Mouse (Mus musculus) kidney, embryonic 14.5 days (tissue): Measurements from ENCODE around the gene Gstt1. TPM values are rescaled to one million over a fixed set of nuclear protein-coding genes. Genes with fewer than 3 reads are reported as not detected.

Source experiments
- ATAC-seq: fragments of 200-750 bp; cut with Nextera tagmentation; 2 replicates; pipeline ENCODE4 v1.8.0; 2017; ENCODE audit warnings: moderate number of reproducible peaks, mild to moderate bottlenecking, moderate TSS enrichment, moderate library complexity; ENCODE audit not compliant: low FRiP score, low TSS enrichment
- H3K27ac ChIP-seq: fragments of 300-500 bp; sonication (generic); 2 replicates; pipeline ENCODE4 v1.5.1; 2014; ENCODE audit warnings: low read depth, mild to moderate bottlenecking, low read length, moderate library complexity, mixed read lengths
- H3K27me3 ChIP-seq: fragments of 300-500 bp; sonication (generic); 2 replicates; pipeline ENCODE4 v1.6.1; 2014; ENCODE audit warnings: mild to moderate bottlenecking, low read length; ENCODE audit not compliant: control insufficient read depth, insufficient read depth
- H3K36me3 ChIP-seq: fragments of 300-500 bp; sonication (generic); 2 replicates; pipeline ENCODE4 v1.6.1; 2014; ENCODE audit warnings: low read length, mixed read lengths; ENCODE audit not compliant: control insufficient read depth, insufficient read depth
- H3K4me1 ChIP-seq: fragments of 300-500 bp; sonication (generic); 2 replicates; pipeline ENCODE4 v1.6.1; 2014; ENCODE audit warnings: low read length, mixed read lengths; ENCODE audit not compliant: control insufficient read depth, insufficient read depth
- H3K4me2 ChIP-seq: fragments of 300-500 bp; sonication (generic); replicated peaks from 2 replicates; pipeline ENCODE4 v1.6.1; 2014; ENCODE audit warnings: low read depth, mild to moderate bottlenecking, low read length
- H3K4me3 ChIP-seq: fragments of 300-500 bp; sonication (generic); 2 replicates; pipeline ENCODE4 v1.5.1; 2014; ENCODE audit warnings: mild to moderate bottlenecking, low read length
- H3K9ac ChIP-seq: fragments of 300-500 bp; sonication (generic); 2 replicates; pipeline ENCODE4 v1.6.1; 2014; ENCODE audit warnings: low read depth, mild to moderate bottlenecking, low read length, moderate library complexity
- H3K9me3 ChIP-seq: fragments of 300-500 bp; sonication (generic); 2 replicates; pipeline ENCODE4 v1.6.1; 2016; ENCODE audit warnings: low read length; ENCODE audit not compliant: control insufficient read depth
- WGBS: fragments of 180-500 bp; shearing (Covaris S2); extraction: QIAGEN DNeasy Blood & Tissue Kit; methylation state at CpG from one replicate; pipeline ENCODE4 v1.1.7; 2014; 5-methylcytosine and 5-hydroxymethylcytosine counted together
- polyA plus RNA-seq: library from polyadenylated mRNA; unstranded; fragments of >200 nt; fragmentation: Nextera tagmentation; extraction: Ambion mirVana; gene quantifications from 2 replicates; pipeline ENCODE4 v1.2.1, GENCODE M21; 2014

Gene Gstt1
- polyA plus RNA-seq, 1 experiment from 2014 or later = 10.6 TPM

- Histone ChIP-seq H3K4me3 (no peak overlapping the region), H3K4me1 (no peaks in the 10 kb centered on the region), H3K9ac (no peak overlapping the region), H3K4me2 (no peak overlapping the region), H3K27ac (no peak overlapping the region), H3K9me3 (peaks cover 4% of the 10 kb centered on the region; the same call in 1 of the 2 replicates), H3K36me3 (no peaks in the 10 kb centered on the region), H3K27me3 (no peaks in the 10 kb centered on the region)
- 89% methylated on average over 4 of the region's 4 CpGs for WGBS
- no peak for ATAC-seq
Measured at GRCm38 (mm10) chr10:75824530-75824929, 26.1 kb upstream of the Gstt1 start.

DNA sequence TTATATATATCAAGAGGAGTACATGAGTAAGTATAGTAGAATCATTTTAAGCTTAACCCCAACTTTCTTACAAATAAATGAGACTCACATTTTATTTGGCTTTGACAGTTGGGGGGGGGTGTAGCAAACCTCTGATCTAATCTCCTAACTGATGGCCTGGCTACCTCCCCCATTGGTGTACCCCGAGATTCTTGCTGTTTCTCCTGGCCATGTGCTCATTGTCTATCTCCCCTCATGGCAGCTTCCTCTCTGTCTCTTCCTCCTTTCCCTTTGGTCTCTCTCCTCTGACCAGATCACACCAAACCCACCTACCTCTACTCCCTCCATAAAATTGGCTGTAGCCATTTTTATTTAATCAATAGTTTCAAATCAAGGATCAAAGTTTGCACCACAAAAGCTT lies 25.4 kb upstream of the Gstt1 start:
- Histone ChIP-seq H3K4me3 (no peak overlapping the region), H3K27me3 (no peaks in the 10 kb centered on the region), H3K9ac (no peak overlapping the region), H3K36me3 (no peaks in the 10 kb centered on the region), H3K4me1 (no peaks in the 10 kb centered on the region), H3K9me3 (peaks cover 4% of the 10 kb centered on the region; the same call in 1 of the 2 replicates), H3K27ac (no peak overlapping the region), H3K4me2 (no peak overlapping the region)
- 79% methylated on average over 1 of the region's 1 CpGs for WGBS
- ATAC-seq = no peak

GRCm38 (mm10) chr10:75822443-75822842 lies 24.1 kb upstream of the Gstt1 start, which contains the start of gene Gstt4:
Gene Gstt4 (minus strand): TSS chr10:75822543.
- Histone ChIP-seq H3K36me3 (no peaks in the 10 kb centered on the region), H3K9me3 (peaks cover 4% of the 10 kb centered on the region; the same call in 1 of the 2 replicates), H3K4me3 (no peak within 1 kb of the TSS), H3K9ac (no peak within 1 kb of the TSS), H3K27ac (no peak within 1 kb of the TSS), H3K27me3 (no peaks in the 10 kb centered on the region), H3K4me1 (no peaks in the 10 kb centered on the region), H3K4me2 (no peak within 1 kb of the TSS)
- WGBS = 90% methylated on average over 2 of the region's 2 CpGs
- ATAC-seq = no peak

- Histone ChIP-seq H3K9me3 (peaks cover 4% of the 10 kb centered on the region; the same call in 1 of the 2 replicates), H3K27me3 (no peaks in the 10 kb centered on the region), H3K27ac (no peak overlapping the region), H3K4me3 (no peak overlapping the region), H3K36me3 (no peaks in the 10 kb centered on the region), H3K9ac (no peak overlapping the region), H3K4me2 (no peak overlapping the region), H3K4me1 (no peaks in the 10 kb centered on the region)
- 79% methylated on average over 5 of the region's 5 CpGs for WGBS
- ATAC-seq = no peak
Measured at GRCm38 (mm10) chr10:75819882-75820281, 21.5 kb upstream of the Gstt1 start.

GRCm38 (mm10) chr10:75818641-75819040 lies 20.3 kb upstream of the Gstt1 start:
- WGBS = 64% methylated on average over 10 of the region's 10 CpGs

GRCm38 (mm10) chr10:75804217-75804616 lies 5.8 kb upstream of the Gstt1 start:
- no peak overlapping the region for H3K4me3 ChIP-seq
- 64% methylated on average over 2 of the region's 2 CpGs for WGBS
- no peak for ATAC-seq

More at GRCm38 (mm10) chr10:75818641-75819040, 20.3 kb upstream of the Gstt1 start:
- Histone ChIP-seq H3K36me3 (no peaks in the 10 kb centered on the region), H3K4me3 (no peak overlapping the region), H3K9ac (no peak overlapping the region), H3K4me2 (no peak overlapping the region), H3K4me1 (no peaks in the 10 kb centered on the region), H3K27ac (no peak overlapping the region), H3K9me3 (peaks cover 4% of the 10 kb centered on the region; the same call in 1 of the 2 replicates), H3K27me3 (no peaks in the 10 kb centered on the region)
- ATAC-seq = no peak

GRCm38 (mm10) chr10:75797619-75798175 lies 687 bp downstream of the Gstt1 start:
- H3K4me3 ChIP-seq = peak overlapping the region; percentile 46
- H3K4me2 ChIP-seq = peak overlapping the region; percentile 73
- peaks cover 6% of the 10 kb centered on the region for H3K4me1 ChIP-seq
- no peak overlapping the region for H3K27ac ChIP-seq
- peak overlapping the region; percentile 53 for H3K9ac ChIP-seq
- H3K36me3 ChIP-seq = no peaks in the 10 kb centered on the region
- 5% methylated on average over 12 of the region's 12 CpGs for WGBS
- ATAC-seq = no peak
- no peaks in the 10 kb centered on the region for H3K9me3 ChIP-seq
- H3K27me3 ChIP-seq = no peaks in the 10 kb centered on the region

More at GRCm38 (mm10) chr10:75804217-75804616, 5.8 kb upstream of the Gstt1 start:
- Histone ChIP-seq H3K9ac (no peak overlapping the region), H3K4me1 (no peaks in the 10 kb centered on the region), H3K27me3 (no peaks in the 10 kb centered on the region), H3K36me3 (no peaks in the 10 kb centered on the region), H3K27ac (no peak overlapping the region), H3K4me2 (no peak overlapping the region), H3K9me3 (no peaks in the 10 kb centered on the region)

- H3K27me3 ChIP-seq = no peaks in the 10 kb centered on the region
- peak overlapping the region; percentile 46 for H3K4me3 ChIP-seq
- H3K4me1 ChIP-seq = peaks cover 6% of the 10 kb centered on the region
- no peak for ATAC-seq
- H3K9me3 ChIP-seq = no peaks in the 10 kb centered on the region
- WGBS = 46% methylated on average over 11 of the region's 11 CpGs
- no peak overlapping the region for H3K9ac ChIP-seq
- no peak overlapping the region for H3K27ac ChIP-seq
- H3K4me2 ChIP-seq = peak overlapping the region; percentile 73
- H3K36me3 ChIP-seq = no peaks in the 10 kb centered on the region
Measured at GRCm38 (mm10) chr10:75796731-75797516, 1.5 kb downstream of the Gstt1 start.

- H3K4me1 ChIP-seq = peaks cover 6% of the 10 kb centered on the region
- no peak overlapping the region for H3K4me3 ChIP-seq
- H3K27ac ChIP-seq = 0 out of 2 replicates have a peak overlapping the region, but pooled peaks have one; percentile 15
- 26% methylated on average over 3 of the region's 3 CpGs for WGBS
- ATAC-seq = no peak
- no peak overlapping the region for H3K4me2 ChIP-seq
- H3K9me3 ChIP-seq = no peaks in the 10 kb centered on the region
- H3K27me3 ChIP-seq = no peaks in the 10 kb centered on the region
- no peaks in the 10 kb centered on the region for H3K36me3 ChIP-seq
- no peak overlapping the region for H3K9ac ChIP-seq
Measured at GRCm38 (mm10) chr10:75794880-75795279, 3.5 kb downstream of the Gstt1 start.
